Mouse (Mus musculus) lung, postnatal 10 days (tissue): ENCODE measurements around the gene 4932438H23Rik.

Source experiments
- DNase-seq: peaks from one replicate; pipeline ENCODE4 v3.0.0; 2021

4932438H23Rik gene

GRCm38 (mm10) chr16:91095022-91095421 lies at the start of gene 4932438H23Rik:
Gene 4932438H23Rik (minus strand): TSS chr16:91095122.
- no peak for DNase-seq

GRCm38 (mm10) chr16:91140991-91141630 lies 46.2 kb upstream of the 4932438H23Rik start:
- no peak for DNase-seq

- DNase-seq: no peak
Measured at GRCm38 (mm10) chr16:91140457-91140856, 45.5 kb upstream of the 4932438H23Rik start.

GRCm38 (mm10) chr16:91140056-91140455 lies 45.1 kb upstream of the 4932438H23Rik start:
- DNase-seq: no peak

GRCm38 (mm10) chr16:91139481-91139880 lies 44.6 kb upstream of the 4932438H23Rik start:
- DNase-seq: peak; percentile 25

- DNase-seq: peak; percentile 7
Measured at GRCm38 (mm10) chr16:91138736-91139135, 43.8 kb upstream of the 4932438H23Rik start.

- no peak for DNase-seq
Measured at GRCm38 (mm10) chr16:91138151-91138550, 43.2 kb upstream of the 4932438H23Rik start.

- DNase-seq: no peak
Measured at GRCm38 (mm10) chr16:91136607-91137006, 41.7 kb upstream of the 4932438H23Rik start.

GRCm38 (mm10) chr16:91129916-91130315 lies 35.0 kb upstream of the 4932438H23Rik start:
- DNase-seq: no peak

- no peak for DNase-seq
Measured at GRCm38 (mm10) chr16:91128431-91128830, 33.5 kb upstream of the 4932438H23Rik start.

GRCm38 (mm10) chr16:91126734-91127524 lies 32.0 kb upstream of the 4932438H23Rik start:
- DNase-seq: no peak

- no peak for DNase-seq
Measured at GRCm38 (mm10) chr16:91124256-91124655, 29.3 kb upstream of the 4932438H23Rik start.

GRCm38 (mm10) chr16:91123821-91124220 lies 28.9 kb upstream of the 4932438H23Rik start:
- DNase-seq: no peak

- no peak for DNase-seq
Measured at GRCm38 (mm10) chr16:91119879-91120278, 25.0 kb upstream of the 4932438H23Rik start.

- no peak for DNase-seq
Measured at GRCm38 (mm10) chr16:91116696-91117095, 21.8 kb upstream of the 4932438H23Rik start.

GRCm38 (mm10) chr16:91116006-91116405 lies 21.1 kb upstream of the 4932438H23Rik start:
- DNase-seq: no peak

GRCm38 (mm10) chr16:91110999-91111535 lies 16.1 kb upstream of the 4932438H23Rik start:
- DNase-seq: no peak

- DNase-seq: no peak
Measured at GRCm38 (mm10) chr16:91107608-91108007, 12.7 kb upstream of the 4932438H23Rik start.

- no peak for DNase-seq
Measured at GRCm38 (mm10) chr16:91105481-91106051, 10.6 kb upstream of the 4932438H23Rik start.

GRCm38 (mm10) chr16:91104821-91105480 lies 10.0 kb upstream of the 4932438H23Rik start:
- DNase-seq: no peak

GRCm38 (mm10) chr16:91103386-91103785 lies 8.5 kb upstream of the 4932438H23Rik start:
- DNase-seq: no peak

GRCm38 (mm10) chr16:91100484-91100883 lies 5.6 kb upstream of the 4932438H23Rik start:
- DNase-seq: no peak
